Mouse (Mus musculus) hindbrain, embryonic 15.5 days (tissue): ENCODE data around the gene Ttc4. TPM values are rescaled to one million over a fixed set of nuclear protein-coding genes. Genes with fewer than 3 reads are reported as not detected.

Experiments
- ATAC-seq: fragments of 200-750 bp; cut with Nextera tagmentation; 2 replicates; pipeline ENCODE4 v1.8.0; 2017; ENCODE audit warnings: low read depth, moderate number of reproducible peaks, moderate TSS enrichment; ENCODE audit not compliant: low FRiP score
- H3K27ac ChIP-seq: fragments of 300-500 bp; sonication (generic); replicated peaks from 2 replicates; pipeline ENCODE4 v1.5.1; 2015; ENCODE audit warnings: mild to moderate bottlenecking, inconsistent platforms
- H3K27me3 ChIP-seq: fragments of 300-500 bp; sonication (generic); 2 replicates; pipeline ENCODE4 v1.6.1; 2015; ENCODE audit warnings: control low read depth, inconsistent platforms
- H3K36me3 ChIP-seq: fragments of 300-500 bp; sonication (generic); 2 replicates; pipeline ENCODE4 v1.6.1; 2015; ENCODE audit warnings: control low read depth, inconsistent platforms
- H3K4me1 ChIP-seq: fragments of 300-500 bp; sonication (generic); replicated peaks from 2 replicates; pipeline ENCODE4 v1.6.1; 2015; ENCODE audit warnings: control low read depth, inconsistent platforms
- H3K4me2 ChIP-seq: fragments of 300-500 bp; sonication (generic); 2 replicates; pipeline ENCODE4 v1.6.1; 2015; ENCODE audit warnings: moderate library complexity, mild to moderate bottlenecking, inconsistent platforms
- H3K4me3 ChIP-seq: fragments of 300-500 bp; sonication (generic); 2 replicates; pipeline ENCODE4 v1.5.1; 2015; ENCODE audit warnings: mild to moderate bottlenecking, inconsistent platforms
- H3K9ac ChIP-seq: fragments of 300-500 bp; sonication (generic); 2 replicates; pipeline ENCODE4 v1.6.1; 2015; ENCODE audit warnings: inconsistent platforms
- H3K9me3 ChIP-seq: fragments of 300-500 bp; sonication (generic); 2 replicates; pipeline ENCODE4 v1.6.1; 2016; ENCODE audit warnings: control low read depth, inconsistent platforms
- WGBS: fragments of 180-500 bp; shearing (Covaris S2); methylation state at CpG from one replicate; pipeline ENCODE4 v1.1.7; 2015; 5-methylcytosine and 5-hydroxymethylcytosine counted together
- polyA plus RNA-seq: library from polyadenylated mRNA; unstranded; fragments of >200 nt; fragmentation: Nextera tagmentation; extraction: Ambion mirVana; gene quantifications from 2 replicates; pipeline ENCODE4 v1.2.1, GENCODE M21; 2015

Ttc4 gene
- 131 and 153 TPM in 2 replicates for polyA plus RNA-seq

DNA sequence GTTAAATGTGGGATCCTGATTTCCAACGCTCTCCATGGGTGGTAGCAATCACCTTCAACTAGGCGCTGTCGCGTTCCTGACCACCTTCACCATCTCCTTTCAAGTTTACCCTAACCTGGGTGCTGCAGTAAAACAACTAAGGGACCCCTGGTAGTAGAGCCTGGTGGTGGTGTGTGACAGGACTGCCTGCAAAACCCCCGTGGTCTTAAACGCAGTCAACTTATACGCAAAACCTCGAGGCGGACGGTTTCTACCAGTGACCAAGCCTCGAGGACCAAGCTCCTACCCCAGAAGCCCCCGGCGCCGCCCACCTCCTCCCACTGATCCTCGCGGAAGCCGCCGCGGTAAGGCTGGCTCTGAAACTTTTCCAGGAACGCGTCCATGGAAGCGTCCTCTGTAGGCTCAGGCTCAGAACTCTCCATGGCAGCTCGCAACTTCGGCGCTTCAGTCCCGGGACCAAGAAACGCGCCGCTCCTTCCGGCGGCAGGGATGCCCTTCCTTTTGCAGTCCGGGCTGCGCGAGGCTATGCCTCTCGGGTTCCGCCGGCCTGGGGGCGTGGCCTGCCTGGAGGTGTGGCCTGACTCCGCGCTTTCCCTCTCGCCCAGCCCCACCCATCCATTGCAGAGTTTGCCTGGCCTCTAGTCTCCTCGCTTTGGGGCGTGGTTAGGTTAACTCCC is at the start of gene Ttc4:
Gene Ttc4, minus strand, starts transcription at position 503 of the 677 bp plus-strand sequence.
- Histone ChIP-seq H3K36me3 (peaks cover 13% of the 10 kb centered on the region), H3K4me2 (peak within 1 kb of the TSS; percentile 67), H3K27me3 (no peaks in the 10 kb centered on the region), H3K4me3 (peak within 1 kb of the TSS; percentile 53), H3K9me3 (no peaks in the 10 kb centered on the region), H3K4me1 (peaks cover 8% of the 10 kb centered on the region), H3K27ac (no peak within 1 kb of the TSS), H3K9ac (peak within 1 kb of the TSS; percentile 55)
- WGBS, result under 1% methylated on average over 43 of the region's 43 CpGs
- ATAC-seq, result peak; percentile 94

GRCm38 (mm10) chr4:106720631-106721030 is 41.9 kb upstream of the Ttc4 start:
- ATAC-seq, result no peak
- no peaks in the 10 kb centered on the region for H3K36me3 ChIP-seq
- H3K27ac ChIP-seq, result no peak overlapping the region
- WGBS, result 79% methylated on average over 4 of the region's 4 CpGs
- no peaks in the 10 kb centered on the region for H3K27me3 ChIP-seq
- no peaks in the 10 kb centered on the region for H3K4me1 ChIP-seq
- H3K9me3 ChIP-seq, result no peaks in the 10 kb centered on the region
- no peak overlapping the region for H3K9ac ChIP-seq
- no peak overlapping the region for H3K4me2 ChIP-seq
- H3K4me3 ChIP-seq, result no peak overlapping the region

DNA sequence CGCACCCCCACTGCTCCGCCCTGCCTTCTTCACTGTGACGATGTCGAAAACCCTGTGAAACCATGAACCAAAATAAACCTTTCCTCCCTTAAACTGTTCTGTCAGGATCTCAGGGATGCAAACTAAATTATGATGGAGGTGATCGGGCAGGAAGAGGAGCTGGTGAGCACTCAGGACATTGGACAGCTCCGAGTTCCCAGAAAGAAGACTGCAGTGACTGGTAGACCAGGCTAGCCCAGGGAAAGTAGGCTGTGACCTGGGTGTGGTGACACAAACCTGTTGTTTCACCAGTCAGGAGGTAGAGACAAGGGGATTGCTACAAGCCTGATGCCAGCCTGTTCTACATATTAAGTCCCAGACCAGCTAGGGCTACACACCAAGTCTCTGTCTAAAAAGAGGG is 34.9 kb upstream of the Ttc4 start:
- no peak for ATAC-seq
- Histone ChIP-seq H3K27ac (no peak overlapping the region), H3K9ac (no peak overlapping the region), H3K4me2 (no peak overlapping the region), H3K9me3 (no peaks in the 10 kb centered on the region), H3K4me3 (no peak overlapping the region), H3K4me1 (no peaks in the 10 kb centered on the region), H3K36me3 (no peaks in the 10 kb centered on the region), H3K27me3 (no peaks in the 10 kb centered on the region)
- WGBS, result 93% methylated on average over 6 of the region's 6 CpGs

GRCm38 (mm10) chr4:106708408-106708807 is 29.7 kb upstream of the Ttc4 start:
- H3K4me2 ChIP-seq, result peak overlapping the region; percentile 32

GRCm38 (mm10) chr4:106707957-106708356 is 29.2 kb upstream of the Ttc4 start:
- no peaks in the 10 kb centered on the region for H3K9me3 ChIP-seq
- no peaks in the 10 kb centered on the region for H3K36me3 ChIP-seq
- H3K4me3 ChIP-seq, result no peak overlapping the region
- peak overlapping the region; percentile 32 for H3K4me2 ChIP-seq
- peaks cover 20% of the 10 kb centered on the region for H3K4me1 ChIP-seq
- H3K9ac ChIP-seq, result no peak overlapping the region
- 35% methylated on average over 5 of the region's 5 CpGs for WGBS
- no peaks in the 10 kb centered on the region for H3K27me3 ChIP-seq
- H3K27ac ChIP-seq, result no peak overlapping the region
- ATAC-seq, result no peak; the same call in 1 of the 2 replicates

More at GRCm38 (mm10) chr4:106708408-106708807, 29.7 kb upstream of the Ttc4 start:
- WGBS, result 0% methylated on average over 8 of the region's 8 CpGs
- ATAC-seq, result no peak; the same call in 1 of the 2 replicates
- Histone ChIP-seq H3K4me1 (peaks cover 20% of the 10 kb centered on the region), H3K36me3 (no peaks in the 10 kb centered on the region), H3K9me3 (no peaks in the 10 kb centered on the region), H3K27ac (no peak overlapping the region), H3K9ac (no peak overlapping the region), H3K27me3 (no peaks in the 10 kb centered on the region), H3K4me3 (no peak overlapping the region)

- H3K36me3 ChIP-seq, result no peaks in the 10 kb centered on the region
- H3K9ac ChIP-seq, result no peak overlapping the region
- ATAC-seq, result no peak
- peak overlapping the region; percentile 74 for H3K27ac ChIP-seq
- H3K27me3 ChIP-seq, result no peaks in the 10 kb centered on the region
- no peaks in the 10 kb centered on the region for H3K9me3 ChIP-seq
- peaks cover 33% of the 10 kb centered on the region for H3K4me1 ChIP-seq
- H3K4me2 ChIP-seq, result no peak overlapping the region
- H3K4me3 ChIP-seq, result no peak overlapping the region
- WGBS, result 30% methylated on average over 8 of the region's 8 CpGs
Measured at GRCm38 (mm10) chr4:106705096-106705665, 26.4 kb upstream of the Ttc4 start.

DNA sequence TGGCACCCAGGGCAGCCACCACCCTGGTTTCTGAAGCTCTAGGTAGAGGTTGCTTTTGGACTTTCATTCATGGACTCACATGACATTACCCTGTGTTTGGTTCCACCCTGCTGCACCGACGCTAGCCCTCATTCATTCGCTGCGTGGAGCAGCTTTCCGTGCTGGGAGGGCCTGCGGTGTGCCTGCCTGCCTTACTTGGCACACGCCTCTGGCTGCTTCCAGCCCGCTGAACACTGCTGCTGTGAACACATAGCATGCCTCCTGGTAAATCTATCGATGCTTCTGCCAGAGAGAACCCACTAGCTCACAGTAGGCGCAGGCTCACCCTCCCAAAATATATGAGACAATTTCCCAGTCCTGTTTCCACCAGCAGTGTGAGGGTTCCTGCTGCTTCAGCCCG is 25.7 kb upstream of the Ttc4 start:
- Histone ChIP-seq H3K36me3 (no peaks in the 10 kb centered on the region), H3K9me3 (no peaks in the 10 kb centered on the region), H3K27ac (peak overlapping the region; percentile 74), H3K4me1 (peaks cover 40% of the 10 kb centered on the region), H3K9ac (no peak overlapping the region), H3K27me3 (no peaks in the 10 kb centered on the region), H3K4me3 (no peak overlapping the region), H3K4me2 (no peak overlapping the region)
- WGBS, result 22% methylated on average over 11 of the region's 11 CpGs
- ATAC-seq, result peak; percentile 49

DNA sequence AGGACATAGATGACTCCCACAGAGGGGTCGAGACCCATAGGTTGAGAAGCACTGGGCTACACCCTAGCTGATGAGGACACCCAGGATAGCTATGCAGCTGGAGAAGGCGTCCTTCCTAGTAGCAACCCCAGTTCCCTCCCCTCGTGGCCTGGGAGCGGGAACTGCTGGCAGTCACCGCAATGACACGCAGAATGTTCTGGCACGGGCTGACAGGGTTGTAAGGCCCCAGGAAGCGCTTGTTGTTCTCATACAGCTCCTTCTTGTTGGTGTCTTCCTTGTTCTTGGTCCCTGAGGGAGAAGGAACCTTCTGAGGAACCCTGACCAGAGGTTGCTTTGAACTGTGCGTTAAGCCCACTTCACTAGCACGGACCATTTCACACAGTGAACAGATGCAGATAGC is 25.2 kb upstream of the Ttc4 start:
- ATAC-seq, result no peak
- H3K9me3 ChIP-seq, result no peaks in the 10 kb centered on the region
- peak overlapping the region; percentile 74 for H3K27ac ChIP-seq
- H3K4me3 ChIP-seq, result no peak overlapping the region
- no peak overlapping the region for H3K9ac ChIP-seq
- 79% methylated on average over 10 of the region's 10 CpGs for WGBS
- no peak overlapping the region for H3K4me2 ChIP-seq
- H3K27me3 ChIP-seq, result no peaks in the 10 kb centered on the region
- H3K36me3 ChIP-seq, result no peaks in the 10 kb centered on the region
- peaks cover 40% of the 10 kb centered on the region for H3K4me1 ChIP-seq

GRCm38 (mm10) chr4:106700798-106701197 is 22.1 kb upstream of the Ttc4 start:
- 33% methylated on average over 4 of the region's 4 CpGs for WGBS
- no peak for ATAC-seq

DNA sequence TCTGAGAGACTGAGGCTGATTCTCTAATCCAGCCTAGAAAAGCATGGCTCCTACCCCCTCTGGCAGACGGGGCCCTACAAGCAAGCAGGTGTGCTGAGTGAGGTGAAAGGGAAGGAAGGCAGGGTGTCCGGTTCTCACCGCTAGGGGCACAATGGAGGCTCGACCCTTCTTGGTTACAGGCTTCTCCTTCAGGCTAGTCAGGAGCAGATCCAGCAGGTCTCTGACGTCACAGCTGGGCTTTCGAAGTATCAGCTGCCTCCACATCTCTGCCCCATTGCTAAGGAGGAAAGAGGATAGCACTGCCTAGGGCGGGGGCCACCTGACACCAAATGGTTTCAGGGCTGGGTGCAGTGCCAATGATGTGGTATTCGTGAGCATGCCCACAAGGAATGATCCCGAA is 21.2 kb upstream of the Ttc4 start:
- 17% methylated on average over 9 of the region's 9 CpGs for WGBS
- Histone ChIP-seq H3K4me2 (no peak overlapping the region), H3K4me1 (peaks cover 33% of the 10 kb centered on the region), H3K4me3 (no peak overlapping the region), H3K36me3 (no peaks in the 10 kb centered on the region), H3K9ac (no peak overlapping the region), H3K27me3 (no peaks in the 10 kb centered on the region), H3K9me3 (no peaks in the 10 kb centered on the region), H3K27ac (peak overlapping the region; percentile 70)
- ATAC-seq, result 0 out of 2 replicates have a peak, but pooled peaks have one; percentile 32

More at GRCm38 (mm10) chr4:106700798-106701197, 22.1 kb upstream of the Ttc4 start:
- Histone ChIP-seq H3K9me3 (no peaks in the 10 kb centered on the region), H3K27ac (peak overlapping the region; percentile 70), H3K4me2 (peak overlapping the region; percentile 16), H3K4me3 (no peak overlapping the region), H3K36me3 (no peaks in the 10 kb centered on the region), H3K4me1 (peaks cover 40% of the 10 kb centered on the region), H3K27me3 (no peaks in the 10 kb centered on the region), H3K9ac (no peak overlapping the region)

DNA sequence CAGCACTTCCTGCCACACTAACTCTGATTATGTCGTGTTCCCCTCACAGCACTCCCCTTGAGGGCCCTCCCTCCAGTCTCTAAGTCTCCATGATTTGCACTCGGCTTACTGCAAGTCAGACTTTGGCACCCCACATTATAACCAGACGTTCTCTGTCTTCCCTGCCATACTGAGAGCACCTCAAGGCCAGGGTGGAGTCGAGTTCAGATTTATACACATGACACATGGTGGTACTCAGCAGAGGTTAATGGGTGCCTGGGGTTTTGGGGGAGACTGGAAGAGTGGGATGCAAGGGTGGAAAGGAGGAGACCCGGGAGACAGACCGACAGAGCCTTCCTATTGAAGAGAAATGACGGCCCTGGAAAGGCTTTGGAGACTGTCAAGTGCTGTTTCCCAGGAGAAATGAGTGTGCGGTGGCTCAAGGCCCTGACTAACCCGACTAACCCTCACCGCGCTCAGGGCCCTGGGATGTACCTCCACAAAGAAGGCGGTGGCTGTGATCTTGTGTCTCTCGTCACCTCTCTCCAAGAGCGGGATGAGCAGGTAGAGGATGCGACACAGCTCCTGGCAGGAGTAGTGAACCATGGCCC is 15.2 kb upstream of the Ttc4 start:
- Histone ChIP-seq H3K4me2 (no peak overlapping the region), H3K36me3 (no peaks in the 10 kb centered on the region), H3K9ac (no peak overlapping the region), H3K4me3 (no peak overlapping the region), H3K27me3 (no peaks in the 10 kb centered on the region), H3K27ac (no peak overlapping the region), H3K9me3 (no peaks in the 10 kb centered on the region), H3K4me1 (no peaks in the 10 kb centered on the region)
- no peak for ATAC-seq
- 87% methylated on average over 15 of the region's 15 CpGs for WGBS

- 58% methylated on average over 3 of the region's 3 CpGs for WGBS
- no peak overlapping the region for H3K4me3 ChIP-seq
- no peaks in the 10 kb centered on the region for H3K9me3 ChIP-seq
- no peak overlapping the region for H3K27ac ChIP-seq
- H3K36me3 ChIP-seq, result no peaks in the 10 kb centered on the region
- H3K4me2 ChIP-seq, result no peak overlapping the region
- H3K27me3 ChIP-seq, result no peaks in the 10 kb centered on the region
- no peak overlapping the region for H3K9ac ChIP-seq
- no peak for ATAC-seq
- H3K4me1 ChIP-seq, result no peaks in the 10 kb centered on the region
Measured at GRCm38 (mm10) chr4:106688636-106689296, 10.0 kb upstream of the Ttc4 start.
